Mouse (Mus musculus) heart, postnatal 4 days (tissue): ENCODE measurements around the gene Clip2. TPM values are rescaled to one million over a fixed set of nuclear protein-coding genes. Genes with fewer than 3 reads are reported as not detected.
A peak's percentile ranks its signal among the peaks of the same experiment; 100 is the strongest.

ENCODE experiments used
- DNase-seq: peaks from one replicate; pipeline ENCODE4 v3.0.0; 2021
- total RNA-seq, 2 experiments: library from RNA; stranded (reverse); gene quantifications; 2 replicates each; pipeline ENCODE4 v1.2.3; 2021

Gene Clip2
- total RNA-seq, 2 experiments from 2014 or later = 13.0 to 14.2 TPM

DNA sequence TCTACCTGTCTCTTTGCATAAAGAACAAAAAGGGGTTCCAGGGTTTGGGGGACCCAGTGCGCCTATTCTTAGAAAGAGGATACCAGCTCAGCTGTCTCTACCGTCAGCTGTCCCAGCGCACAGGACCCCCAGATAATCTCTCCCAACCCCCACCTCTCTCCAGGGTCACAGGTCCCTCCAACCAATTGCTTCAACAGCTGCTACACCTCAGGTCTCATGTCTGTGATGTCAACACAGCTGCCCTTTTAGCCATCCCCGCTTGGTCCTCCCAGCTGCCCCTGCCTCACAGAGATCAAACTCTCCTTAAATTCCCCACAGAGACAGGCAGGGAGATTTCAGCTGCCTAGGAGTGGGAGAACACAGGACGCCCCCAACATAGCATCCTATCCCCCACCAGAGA lies 28.5 kb downstream of the Clip2 start:
- peak; percentile 3 for DNase-seq

- no peak for DNase-seq
Observed at GRCm38 (mm10) chr5:134522524-134522923, 29.7 kb downstream of the Clip2 start.

- DNase-seq = no peak
Observed at GRCm38 (mm10) chr5:134521806-134522205, 30.4 kb downstream of the Clip2 start.

GRCm38 (mm10) chr5:134521131-134521530 lies 31.1 kb downstream of the Clip2 start:
- no peak for DNase-seq

DNA sequence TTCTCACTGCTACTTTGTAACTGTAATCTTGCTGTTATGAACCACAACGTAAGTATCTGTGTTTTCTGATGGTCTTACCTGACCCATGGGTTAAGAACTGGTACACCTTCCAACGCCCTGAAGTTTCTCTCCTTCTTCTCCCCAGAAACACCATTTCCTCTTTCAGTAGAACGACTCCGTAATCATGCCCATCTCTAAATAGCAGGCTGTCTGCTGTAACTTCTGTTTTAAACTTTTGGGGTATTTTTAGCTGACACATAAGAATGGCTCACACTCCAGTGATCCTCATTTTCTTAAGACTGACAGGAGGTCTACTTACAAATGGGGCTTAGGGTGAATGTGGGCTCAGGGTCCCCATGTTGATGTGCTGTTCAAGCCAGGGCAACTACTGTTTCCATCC lies 32.1 kb downstream of the Clip2 start:
- DNase-seq = no peak

- DNase-seq = no peak
Observed at GRCm38 (mm10) chr5:134519471-134519870, 32.8 kb downstream of the Clip2 start.

DNA sequence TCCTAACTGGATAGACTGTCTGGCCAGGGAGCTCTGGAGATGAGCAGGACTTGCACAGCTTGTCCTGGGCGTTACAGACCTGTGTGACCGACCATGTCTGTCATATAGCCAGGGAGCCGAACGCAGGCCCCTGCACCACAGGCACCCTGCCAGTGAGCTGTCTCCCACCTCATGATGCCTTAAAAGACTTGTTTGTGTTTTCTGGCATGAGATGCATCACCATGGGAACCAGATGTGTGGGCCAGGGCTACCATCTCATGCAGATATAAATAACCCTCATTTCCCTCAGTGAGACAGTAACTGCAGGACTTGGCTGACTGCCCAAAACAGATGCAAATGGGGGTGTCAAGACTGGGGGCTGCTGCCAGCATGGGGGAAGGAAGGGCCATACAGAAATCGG lies 40.1 kb downstream of the Clip2 start:
- peak; percentile 51 for DNase-seq

- no peak for DNase-seq
Observed at GRCm38 (mm10) chr5:134510266-134510665, 42.0 kb downstream of the Clip2 start.

DNA sequence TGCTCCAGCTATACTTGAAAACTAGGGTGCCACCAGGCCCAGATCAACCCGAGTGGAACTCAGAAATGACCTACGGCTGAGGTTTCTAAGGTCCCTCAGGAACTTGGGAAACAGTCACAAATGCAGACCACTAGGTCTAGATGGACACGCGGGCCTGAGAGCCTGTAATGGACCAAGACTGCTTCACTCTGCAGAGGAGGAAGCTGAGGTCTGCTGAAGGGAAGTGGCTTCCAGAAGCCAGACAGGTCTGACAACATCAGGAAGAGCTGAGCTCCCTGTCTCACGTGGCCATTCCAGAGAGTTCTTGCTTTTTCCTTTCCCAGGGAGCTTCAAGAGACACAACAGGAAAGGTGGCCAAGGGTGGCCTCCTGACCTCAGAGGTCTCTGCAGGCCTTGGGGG lies 43.3 kb downstream of the Clip2 start:
- no peak for DNase-seq

DNA sequence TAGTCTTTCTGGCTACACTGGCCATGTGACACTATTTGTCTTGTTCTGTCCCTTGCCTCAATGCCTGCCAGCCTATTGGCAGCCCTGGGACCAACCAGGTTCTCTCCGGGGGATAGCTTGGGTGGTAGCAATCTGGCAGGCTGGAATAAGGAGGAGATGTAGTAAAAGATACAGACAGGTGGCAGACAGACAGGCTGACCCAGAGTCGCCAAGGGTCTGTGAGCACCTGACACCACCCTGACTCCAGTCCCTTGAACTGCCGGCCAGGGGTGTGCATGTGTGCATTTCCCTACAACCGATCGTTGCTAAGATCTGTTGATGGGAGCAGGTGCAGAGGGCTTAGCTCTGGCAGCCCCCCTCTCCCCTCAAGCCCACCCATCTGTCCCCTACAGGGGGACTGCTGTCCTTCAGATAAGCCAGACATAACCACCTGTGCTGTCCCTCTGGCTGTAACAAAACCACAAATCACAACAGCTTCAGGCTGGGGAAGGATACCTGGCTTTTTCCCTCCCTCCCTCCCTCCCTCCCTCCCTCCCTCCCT lies 44.3 kb downstream of the Clip2 start:
- DNase-seq = no peak

DNA sequence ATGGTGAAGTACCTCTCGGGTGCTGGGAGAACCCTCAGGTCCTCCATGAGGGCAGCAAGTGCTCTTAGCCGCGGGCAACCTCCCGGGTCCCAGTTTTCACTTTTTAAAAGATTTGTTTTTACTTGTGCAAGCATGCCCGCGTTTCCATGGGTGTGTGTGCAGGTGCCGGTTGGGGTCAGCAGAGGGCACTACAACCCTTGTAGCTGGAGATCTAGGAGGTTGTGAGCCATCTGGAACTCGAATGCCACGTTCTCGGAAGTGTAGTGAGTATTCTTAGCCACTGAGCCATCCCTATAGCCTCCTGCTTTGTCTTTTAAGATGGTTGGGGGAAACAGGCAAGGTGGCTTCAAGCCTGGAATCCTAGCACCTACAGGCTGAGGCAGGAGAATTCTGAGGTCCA lies 44.9 kb downstream of the Clip2 start:
- DNase-seq = peak; percentile 82

DNA sequence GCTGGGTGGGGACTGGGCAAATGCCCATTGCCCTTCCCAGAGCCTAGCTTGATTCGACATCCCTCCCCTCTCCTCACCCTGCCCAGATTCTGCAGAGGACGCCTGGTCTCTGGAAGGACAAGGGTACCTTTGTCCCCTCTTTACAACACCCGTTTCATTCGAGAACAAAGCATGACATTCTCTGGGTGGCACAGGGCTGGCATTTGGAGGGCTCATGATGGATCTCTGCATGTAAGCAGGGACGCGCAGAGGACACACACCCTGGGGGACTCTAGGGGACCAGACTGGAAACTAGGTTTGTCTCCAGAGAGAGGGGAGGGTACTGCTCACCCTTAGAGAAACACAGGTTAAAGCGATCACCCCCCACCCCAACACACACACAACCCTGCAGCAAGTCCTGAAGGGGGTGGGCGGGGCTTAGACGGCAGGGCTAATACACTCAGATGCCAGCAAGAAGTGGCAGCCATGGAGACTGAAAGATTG lies 46.4 kb downstream of the Clip2 start:
- DNase-seq = no peak

DNA sequence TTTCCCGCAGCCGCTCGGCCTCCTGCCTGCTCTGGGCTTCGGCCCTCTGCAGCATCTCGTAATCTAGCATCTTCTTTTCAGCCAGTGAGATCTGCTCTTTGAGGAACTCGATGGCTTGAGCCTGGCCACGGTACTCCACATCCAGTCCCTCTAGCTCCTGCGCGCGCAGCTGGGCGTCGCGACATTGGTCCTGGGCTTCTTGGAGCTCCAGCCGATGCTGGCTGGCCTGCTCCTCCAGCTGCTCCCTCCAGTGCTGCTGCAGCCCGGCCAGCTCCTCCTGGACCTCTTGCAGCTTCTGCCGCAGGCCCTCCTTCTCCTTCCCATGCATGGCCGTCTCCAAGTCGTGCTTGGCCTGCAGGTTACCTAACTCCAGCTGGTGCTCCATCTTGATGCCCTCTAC lies 49.6 kb downstream of the Clip2 start:
- DNase-seq = no peak

GRCm38 (mm10) chr5:134501453-134501852 lies 50.8 kb downstream of the Clip2 start:
- peak; percentile 40 for DNase-seq

- no peak for DNase-seq
Observed at GRCm38 (mm10) chr5:134500681-134501080, 51.6 kb downstream of the Clip2 start.

DNA sequence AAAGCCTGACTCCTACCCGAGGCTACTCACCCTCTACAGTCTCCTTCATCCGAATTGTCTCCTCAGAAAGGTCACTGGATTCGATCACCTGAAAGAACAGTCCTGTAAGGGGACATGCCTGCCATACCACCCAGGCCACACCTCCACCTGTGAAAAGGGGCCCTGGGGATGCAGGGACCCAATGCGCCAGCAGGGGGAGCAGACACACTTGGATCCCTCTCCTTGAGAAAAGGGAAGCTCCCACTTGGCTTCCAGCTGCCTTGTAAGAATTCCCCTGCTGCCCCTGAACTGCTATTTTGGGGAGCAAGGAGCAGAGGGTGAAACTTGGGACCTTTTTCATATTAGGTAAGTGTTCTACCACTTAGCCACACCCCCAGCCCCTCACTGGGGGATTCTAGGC lies 52.2 kb downstream of the Clip2 start:
- DNase-seq = peak; percentile 66

DNA sequence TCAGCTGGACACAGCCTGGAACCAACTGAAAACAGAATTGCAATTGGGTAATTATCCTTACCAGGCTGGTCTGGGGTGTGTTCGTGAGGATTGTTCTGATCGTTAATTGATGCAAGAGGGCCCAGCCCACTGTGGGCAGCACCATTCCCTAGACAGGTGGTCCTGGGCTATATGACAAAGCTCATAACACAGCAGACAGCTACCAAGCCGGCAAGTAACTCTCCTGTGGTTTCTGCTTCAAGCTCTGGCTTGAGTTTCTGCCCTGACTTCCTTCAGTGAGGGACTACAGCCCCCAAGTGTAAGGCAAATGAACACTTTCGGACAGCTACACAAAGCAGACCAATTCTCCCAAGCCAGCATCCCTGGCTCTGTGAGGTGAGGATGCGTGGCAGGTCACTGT lies 55.2 kb downstream of the Clip2 start:
- DNase-seq = no peak

- DNase-seq = no peak
Observed at GRCm38 (mm10) chr5:134495796-134496195, 56.4 kb downstream of the Clip2 start.

DNA sequence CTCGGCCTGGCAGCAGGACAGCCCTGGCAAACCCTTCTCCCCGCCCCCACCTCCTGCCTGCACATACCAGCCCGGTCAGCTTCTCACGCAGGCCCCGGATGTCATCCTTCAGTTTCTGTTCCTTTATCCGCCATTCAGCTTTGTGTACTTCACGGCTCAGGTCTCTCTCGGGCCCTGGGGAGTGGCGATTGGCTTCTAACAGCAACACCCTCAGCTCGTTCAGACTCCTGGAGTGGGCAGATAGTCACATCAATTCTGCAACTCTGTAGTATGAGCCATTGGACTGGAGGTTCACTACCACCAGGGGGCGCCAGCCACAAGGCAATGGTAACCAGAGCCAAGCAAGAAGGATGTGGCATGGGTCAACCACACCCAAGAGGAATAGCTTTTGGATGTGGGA lies 58.1 kb downstream of the Clip2 start:
- peak; percentile 95 for DNase-seq

DNA sequence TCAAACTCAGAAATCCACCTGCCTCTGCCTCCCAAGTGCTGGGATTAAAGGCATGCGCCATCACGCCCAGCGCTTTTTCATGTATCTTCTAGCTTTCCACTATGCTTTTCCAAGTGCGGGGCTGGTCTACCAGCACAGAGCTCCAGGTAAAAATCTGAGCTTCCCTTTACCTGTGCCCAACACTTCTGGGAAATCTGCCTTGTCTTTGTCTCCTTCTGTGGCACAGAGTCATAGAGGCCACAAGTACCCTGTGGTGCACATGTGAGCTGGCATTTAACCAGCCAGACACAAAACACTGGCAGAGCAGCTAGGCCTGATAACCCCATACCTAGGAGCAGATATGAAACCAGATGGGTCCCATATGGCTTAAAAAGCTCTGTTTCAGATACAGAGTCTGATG lies 59.3 kb downstream of the Clip2 start:
- no peak for DNase-seq

DNA sequence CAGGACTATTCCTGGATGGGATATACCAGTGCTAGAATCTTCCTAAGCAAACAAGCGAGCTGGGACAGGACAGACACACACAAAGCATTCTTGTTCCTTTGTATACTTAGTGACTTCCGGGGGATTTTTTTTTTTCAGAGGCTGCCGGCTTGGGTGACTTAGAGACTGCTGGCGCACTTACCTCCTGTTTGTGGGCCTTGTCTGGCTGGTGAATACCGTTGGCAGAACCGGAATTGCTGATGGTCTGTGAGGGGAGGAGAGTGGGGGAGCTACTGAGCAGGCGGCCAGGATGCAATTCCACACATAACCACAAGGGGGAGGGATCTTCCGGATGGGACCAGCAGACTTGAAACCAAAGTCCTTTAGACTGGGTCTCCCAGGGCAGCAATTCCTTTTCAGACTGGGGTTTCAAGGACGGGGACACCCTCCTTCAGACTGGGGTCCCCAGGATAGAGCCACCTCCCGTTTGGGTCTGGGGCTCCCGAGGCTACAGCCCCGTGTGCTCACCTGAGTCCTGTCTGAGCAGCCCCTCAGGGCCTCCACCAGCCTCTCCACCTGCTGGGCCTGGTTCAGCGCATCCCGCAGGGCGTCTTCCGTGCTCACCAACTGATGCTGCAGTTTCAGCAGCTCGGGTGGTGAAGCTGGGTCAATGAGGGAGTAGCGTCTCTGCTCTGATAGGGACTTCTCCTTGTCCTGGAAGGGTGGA lies 60.4 kb downstream of the Clip2 start:
- peak; percentile 92 for DNase-seq

DNA sequence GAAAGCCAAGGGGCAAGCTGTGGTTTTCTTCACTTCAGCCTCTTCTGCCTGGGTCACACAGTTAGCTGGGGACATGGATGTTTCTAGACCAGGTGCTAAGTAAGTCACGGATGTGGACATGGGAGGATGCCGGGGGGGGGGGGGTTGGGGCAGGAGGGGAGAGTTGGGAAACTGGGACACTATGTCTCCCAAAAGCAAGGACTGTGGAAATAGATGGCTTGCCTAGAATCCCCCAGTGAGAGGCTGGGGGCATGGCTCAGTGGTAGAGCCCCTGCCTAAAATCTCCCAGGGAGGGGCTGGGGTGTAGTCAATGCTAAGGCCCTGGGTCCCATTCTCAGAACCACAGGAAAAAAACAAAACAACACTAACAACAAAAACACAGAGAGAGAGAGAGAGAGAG lies 61.0 kb downstream of the Clip2 start:
- no peak for DNase-seq

DNA sequence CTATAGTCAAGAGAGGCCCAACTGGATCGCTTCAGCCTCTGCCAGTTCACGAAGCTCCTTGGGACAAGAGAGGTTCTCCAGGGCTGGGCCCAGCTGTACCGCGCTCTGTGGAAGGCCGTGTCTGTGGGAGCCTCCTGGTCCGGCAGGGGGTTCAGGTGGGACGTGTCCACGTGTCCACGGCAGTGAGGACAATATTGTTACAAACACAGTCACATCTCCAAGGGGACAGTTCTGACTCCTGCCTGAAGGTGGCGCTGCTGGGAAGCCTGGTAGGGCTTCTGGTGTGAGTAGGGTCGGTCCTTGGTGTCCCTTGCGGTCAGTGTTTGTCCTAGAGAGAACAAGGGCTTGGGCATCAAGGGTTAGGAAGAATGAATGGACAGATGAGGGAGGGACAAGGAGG lies 61.8 kb downstream of the Clip2 start:
- peak; percentile 58 for DNase-seq

GRCm38 (mm10) chr5:134489583-134489982 lies 62.7 kb downstream of the Clip2 start:
- peak; percentile 60 for DNase-seq

- DNase-seq = no peak
Observed at GRCm38 (mm10) chr5:134488596-134488995, 63.6 kb downstream of the Clip2 start.
